Mouse (Mus musculus): Measurements from ENCODE around the gene Dnajc22.

GRCm38 (mm10) chr15:99122642-99123041 is 29.7 kb downstream of the Dnajc22 start:
- TF ChIP-seq CTCF (IDR thresholded peaks at IDR 0.05; ENCODE audit: insufficient read depth, low read length) (no peak), POLR2A (IDR thresholded peaks at IDR 0.05; ENCODE audit: borderline replicate concordance, extremely low read depth, low read depth, low read length) (no peak)

Measured in lung, adult 2 months (tissue).